ENCODE assay signal across 17 mouse cellular contexts in genomic region chr13:83360529-83360928, GRCm38 (mm10).
DNase-seq lines count a peak whose midpoint lies in the region; ATAC-seq and TF ChIP-seq lines count a peak whose summit lies in the region.
"Had no signal": no experiment of that assay in that cellular context is flagged by ENCODE, and none has a peak within 500 bp of the region (broad histone marks: within the 10 kb centered on the region; RNA-seq: fewer than 3 reads in every experiment).

No protein-coding gene starts in this region.

- H3K4me3 ChIP-seq in liver, embryonic 11.5 days (ENCODE audit: low read depth, low read length): no peak overlapping the region
- H3K4me3 ChIP-seq in liver, embryonic 14.5 days (ENCODE audit: insufficient read depth in 1 of 2, low read depth in 2 of 2, low read length in 2 of 2): no peak overlapping the region
- no peak overlapping the region for H3K4me3 ChIP-seq in hindbrain, embryonic 10.5 days
- H3K4me3 ChIP-seq: embryonic facial prominence, embryonic 13.5 days; forebrain, embryonic 12.5 days; gastrocnemius, adult 2 months; heart, embryonic 12.5 days; hindbrain, embryonic 15.5 days had no signal

- ATAC-seq in liver, embryonic 11.5 days (replicated peaks; ENCODE audit: low FRiP score): 0 out of 2 replicates have a peak, but pooled peaks have one; percentile 30
- ATAC-seq in liver, embryonic 14.5 days (ENCODE audit: insufficient read depth): peak; percentile 29; the same call in 1 of the 2 replicates
- ATAC-seq: forebrain, embryonic 16.5 days had no signal

- H3K9me3 ChIP-seq in liver, embryonic 11.5 days (ENCODE audit: control insufficient read depth, low read length): no peaks in the 10 kb centered on the region
- no peaks in the 10 kb centered on the region for H3K9me3 ChIP-seq in liver, embryonic 14.5 days (ENCODE audit: control insufficient read depth, low read length)
- H3K9me3 ChIP-seq in hindbrain, embryonic 10.5 days: no peaks in the 10 kb centered on the region
- H3K9me3 ChIP-seq: embryonic facial prominence, embryonic 13.5 days; forebrain, embryonic 12.5 days; heart, embryonic 12.5 days; hindbrain, embryonic 15.5 days had no signal

- H3K36me3 ChIP-seq in liver, embryonic 11.5 days (ENCODE audit: control insufficient read depth, insufficient read depth, low read length): no peaks in the 10 kb centered on the region
- H3K36me3 ChIP-seq in liver, embryonic 14.5 days (replicated peaks; ENCODE audit: control insufficient read depth, insufficient read depth, low read depth): no peaks in the 10 kb centered on the region
- H3K36me3 ChIP-seq in hindbrain, embryonic 10.5 days: no peaks in the 10 kb centered on the region
- H3K36me3 ChIP-seq: embryonic facial prominence, embryonic 13.5 days; forebrain, embryonic 12.5 days; heart, embryonic 12.5 days; hindbrain, embryonic 15.5 days had no signal

- H3K9ac ChIP-seq in liver, embryonic 11.5 days (ENCODE audit: low read depth, low read length): no peak overlapping the region
- no peak overlapping the region for H3K9ac ChIP-seq in liver, embryonic 14.5 days (replicated peaks)
- H3K9ac ChIP-seq: embryonic facial prominence, embryonic 13.5 days; forebrain, embryonic 12.5 days; heart, embryonic 12.5 days; hindbrain, embryonic 15.5 days had no signal

- no peak for DNase-seq in liver, embryonic 11.5 days (ENCODE audit: low spot score)
- DNase-seq in liver: no peak
- peak; percentile 50 for DNase-seq in Muller cell, postnatal 12 days (ENCODE audit: inconsistent ontology term)
- no peak for DNase-seq in liver, embryonic 14.5 days (ENCODE audit: low read depth in 3 of 3, low spot score in 3 of 3)
- DNase-seq in cerebellum, adult 9-11 months: no peak
- no peak for DNase-seq in hindbrain, embryonic 10.5 days (ENCODE audit: low spot score)
- DNase-seq: adrenal gland, postnatal 14 days; cerebellum, adult 11-12 months; cerebellum, adult 9-10 months; cerebellum, postnatal 36 days; gastrocnemius, adult 2 months; gastrocnemius, postnatal 25 days had no signal

- no peak overlapping the region for H3K4me2 ChIP-seq in liver, embryonic 11.5 days
- no peak overlapping the region for H3K4me2 ChIP-seq in liver, embryonic 14.5 days (ENCODE audit: low read depth)
- H3K4me2 ChIP-seq: embryonic facial prominence, embryonic 13.5 days; forebrain, embryonic 12.5 days; heart, embryonic 12.5 days; hindbrain, embryonic 15.5 days had no signal

- no peak overlapping the region for H3K27ac ChIP-seq in liver, embryonic 11.5 days (ENCODE audit: low read depth, low read length)
- H3K27ac ChIP-seq in liver, embryonic 14.5 days: no peak overlapping the region
- no peak overlapping the region for H3K27ac ChIP-seq in hindbrain, embryonic 10.5 days
- H3K27ac ChIP-seq: embryonic facial prominence, embryonic 13.5 days; forebrain, embryonic 12.5 days; gastrocnemius, adult 2 months; hindbrain, embryonic 15.5 days had no signal

- no peak for TF ChIP-seq EP300 in liver, embryonic 14.5 days (IDR thresholded peaks at IDR 0.05; ENCODE audit: low read depth)

- no peaks in the 10 kb centered on the region for H3K27me3 ChIP-seq in liver, embryonic 11.5 days (replicated peaks; ENCODE audit: control insufficient read depth, insufficient read depth, low read length)
- no peaks in the 10 kb centered on the region for H3K27me3 ChIP-seq in liver, embryonic 14.5 days (ENCODE audit: control insufficient read depth, insufficient read depth, low read length)
- H3K27me3 ChIP-seq in hindbrain, embryonic 10.5 days (ENCODE audit: insufficient read depth, poor library complexity, severe bottlenecking): no peaks in the 10 kb centered on the region
- H3K27me3 ChIP-seq: embryonic facial prominence, embryonic 13.5 days; forebrain, embryonic 12.5 days; heart, embryonic 12.5 days; hindbrain, embryonic 15.5 days had no signal

- no peak for TF ChIP-seq CTCF in liver, embryonic 14.5 days (IDR thresholded peaks at IDR 0.05; ENCODE audit: low read depth)

- no peaks in the 10 kb centered on the region; the same call in 1 of the 2 replicates for H3K4me1 ChIP-seq in liver, embryonic 11.5 days (replicated peaks; ENCODE audit: control insufficient read depth, insufficient read depth, low read length)
- H3K4me1 ChIP-seq in liver, embryonic 14.5 days (replicated peaks; ENCODE audit: control insufficient read depth in 2 of 2, insufficient read depth in 2 of 2, low read length in 1 of 2): peaks cover 0 to 8% of the 10 kb centered on the region in 2 experiments; a peak in 2 of 4 replicates
- H3K4me1 ChIP-seq in hindbrain, embryonic 10.5 days (replicated peaks): no peaks in the 10 kb centered on the region
- H3K4me1 ChIP-seq: embryonic facial prominence, embryonic 13.5 days; forebrain, embryonic 12.5 days; hindbrain, embryonic 15.5 days had no signal

- WGBS in liver, embryonic 11.5 days: 45% methylated on average over 2 of the region's 2 CpGs
- WGBS in liver, embryonic 14.5 days (ENCODE audit: insufficient replicate concordance): 20% methylated on average over 2 of the region's 2 CpGs
- WGBS in hindbrain, embryonic 10.5 days: 62% methylated on average over 2 of the region's 2 CpGs
